Mouse (Mus musculus) gastrocnemius, postnatal 36 days (tissue): ENCODE data around the gene Upk3a. TPM values are rescaled to one million over a fixed set of nuclear protein-coding genes. Genes with fewer than 3 reads are reported as not detected.
"Not testable (repeated sequence)": the region's sequence is repeated elsewhere in the genome, so short reads cannot be mapped to it uniquely, and the experiment has no call there.

Source experiments
- DNase-seq, 2 experiments: peaks; one replicate each; pipeline ENCODE4 v3.0.0; 2022
- intact Hi-C: fragments of 180-260 bp; cut with DNase I; formaldehyde crosslinking; loops from one replicate; pipeline ENCODE4 v1.15.1; 2025
- total RNA-seq, 2 experiments: library from RNA; stranded (reverse); gene quantifications; 2 replicates each; pipeline ENCODE4 v1.2.3; 2021

Gene Upk3a
- total RNA-seq, 2 experiments from 2014 or later: not detected

- DNase-seq: no peak
- intact Hi-C loops: loop anchor here (5.0 kb wide), 1 partner anchor 241 kb away; no protein-coding TSS in a partner anchor
These were observed 19.0 kb upstream of the Upk3a start for GRCm38 (mm10) chr15:84997768-84998454.

- intact Hi-C loops: loop anchor here (5.0 kb wide), 1 partner anchor 243 kb away; no protein-coding TSS in a partner anchor
- DNase-seq: no peak
These were observed 17.0 kb upstream of the Upk3a start for GRCm38 (mm10) chr15:84999911-85000310.

GRCm38 (mm10) chr15:85000984-85001982 lies 15.7 kb upstream of the Upk3a start:
- intact Hi-C loops: loop anchor here (1.0 kb wide), 1 partner anchor 70 kb away; no protein-coding TSS in a partner anchor
- DNase-seq: peak; percentile 75 to 78

GRCm38 (mm10) chr15:85009666-85010065 lies 7.3 kb upstream of the Upk3a start:
- intact Hi-C loops: no loop called here
- no peak for DNase-seq

GRCm38 (mm10) chr15:85011895-85012661 lies 4.9 kb upstream of the Upk3a start:
- intact Hi-C loops: no loop called here
- DNase-seq: no peak

GRCm38 (mm10) chr15:85012662-85013054 lies 4.3 kb upstream of the Upk3a start:
- intact Hi-C loops: no loop called here
- no peak for DNase-seq

GRCm38 (mm10) chr15:85015771-85016170 lies 1.2 kb upstream of the Upk3a start:
- DNase-seq: no peak
- intact Hi-C loops: no loop called here

- intact Hi-C loops: no loop called here
- DNase-seq: peak; percentile 30 to 56
These were observed 5.3 kb downstream of the Upk3a start for GRCm38 (mm10) chr15:85022211-85022610.

- no peak for DNase-seq
- intact Hi-C loops: no loop called here
These were observed 9.3 kb downstream of the Upk3a start for GRCm38 (mm10) chr15:85026197-85026596.

- intact Hi-C loops: no loop called here
- DNase-seq: no peak
These were observed 10.8 kb downstream of the Upk3a start for GRCm38 (mm10) chr15:85027740-85028139.

GRCm38 (mm10) chr15:85028648-85029047 lies 11.7 kb downstream of the Upk3a start, which contains the start of gene Fam118a:
TSS of gene Fam118a (plus strand) at chr15:85028948.
- intact Hi-C loops, DNase-seq: not testable (repeated sequence)

GRCm38 (mm10) chr15:85030643-85031042 lies 13.7 kb downstream of the Upk3a start:
- DNase-seq, intact Hi-C loops: not testable (repeated sequence)

- intact Hi-C loops: no loop called here
- DNase-seq: no peak
These were observed 14.9 kb downstream of the Upk3a start for GRCm38 (mm10) chr15:85031866-85032265.

GRCm38 (mm10) chr15:85033916-85034315 lies 17.0 kb downstream of the Upk3a start:
- intact Hi-C loops, DNase-seq: not testable (repeated sequence)

GRCm38 (mm10) chr15:85036566-85037342 lies 19.8 kb downstream of the Upk3a start:
- DNase-seq: peak; percentile 97 to 100
- intact Hi-C loops: no loop called here

- intact Hi-C loops: no loop called here
- DNase-seq: no peak
These were observed 20.4 kb downstream of the Upk3a start for GRCm38 (mm10) chr15:85037343-85037690.

GRCm38 (mm10) chr15:85041546-85042225 lies 24.7 kb downstream of the Upk3a start:
- no peak for DNase-seq
- intact Hi-C loops: no loop called here

GRCm38 (mm10) chr15:85042361-85042954 lies 25.5 kb downstream of the Upk3a start:
- intact Hi-C loops: no loop called here
- DNase-seq: peak in 1 of 2 experiments; percentile 48

GRCm38 (mm10) chr15:85043116-85043515 lies 26.2 kb downstream of the Upk3a start:
- intact Hi-C loops: no loop called here
- DNase-seq: no peak
